Mouse (Mus musculus): ENCODE measurements around the gene Cx3cl1.

Cx3cl1 gene

GRCm38 (mm10) chr8:94774601-94775000, 2.8 kb downstream of the Cx3cl1 start:
- no peak for DNase-seq

GRCm38 (mm10) chr8:94776346-94776745, 4.5 kb downstream of the Cx3cl1 start:
- DNase-seq = no peak

GRCm38 (mm10) chr8:94778036-94778435, 6.2 kb downstream of the Cx3cl1 start:
- no peak for DNase-seq

- DNase-seq = no peak
These were observed 6.7 kb downstream of the Cx3cl1 start for GRCm38 (mm10) chr8:94778473-94778872.

GRCm38 (mm10) chr8:94778895-94779533, 7.2 kb downstream of the Cx3cl1 start:
- DNase-seq = no peak

GRCm38 (mm10) chr8:94779534-94780294, 7.9 kb downstream of the Cx3cl1 start:
- DNase-seq = no peak

- no peak for DNase-seq
These were observed 8.8 kb downstream of the Cx3cl1 start for GRCm38 (mm10) chr8:94780491-94781154.

- no peak for DNase-seq
These were observed 9.5 kb downstream of the Cx3cl1 start for GRCm38 (mm10) chr8:94781155-94781837.

GRCm38 (mm10) chr8:94781838-94782235, 10.0 kb downstream of the Cx3cl1 start:
- DNase-seq = no peak

GRCm38 (mm10) chr8:94783890-94784289, 12.1 kb downstream of the Cx3cl1 start:
- DNase-seq = no peak

GRCm38 (mm10) chr8:94785247-94785985, 13.6 kb downstream of the Cx3cl1 start:
- DNase-seq = peak; percentile 20 to 38

- no peak for DNase-seq
These were observed 14.3 kb downstream of the Cx3cl1 start for GRCm38 (mm10) chr8:94785995-94786595.

- no peak for DNase-seq
These were observed 16.0 kb downstream of the Cx3cl1 start for GRCm38 (mm10) chr8:94787524-94788501.

- DNase-seq = no peak
These were observed 17.6 kb downstream of the Cx3cl1 start for GRCm38 (mm10) chr8:94789256-94789955.

GRCm38 (mm10) chr8:94794368-94794767, 22.6 kb downstream of the Cx3cl1 start:
- DNase-seq = no peak

GRCm38 (mm10) chr8:94794782-94795181, 23.0 kb downstream of the Cx3cl1 start:
- no peak for DNase-seq

GRCm38 (mm10) chr8:94800278-94800968, 28.6 kb downstream of the Cx3cl1 start:
- DNase-seq = no peak

- peak; percentile 38 to 47 for DNase-seq
These were observed 29.7 kb downstream of the Cx3cl1 start for GRCm38 (mm10) chr8:94801293-94802095.

GRCm38 (mm10) chr8:94802375-94802774, 30.6 kb downstream of the Cx3cl1 start:
- DNase-seq = no peak

All from cerebellum, postnatal 36 days (tissue).